Mouse (Mus musculus) bone marrow, adult 2 months (tissue): ENCODE measurements around the gene Vps53.

Experiments used
- CTCF ChIP-seq: fragments of 200-500 bp; IDR thresholded peaks from 2 replicates; pipeline ENCODE4 v1.5.1; 2011; ENCODE audit warnings: low read length, control low read depth; ENCODE audit not compliant: control insufficient read depth, insufficient read depth
- POLR2A ChIP-seq: fragments of 200-500 bp; IDR thresholded peaks from 2 replicates; pipeline ENCODE4 v1.6.1; 2011; ENCODE audit warnings: low read depth, mild to moderate bottlenecking, control low read depth, low read length, borderline replicate concordance; ENCODE audit not compliant: control insufficient read depth

- TF ChIP-seq CTCF (no peak), POLR2A (no peak)
Measured at GRCm38 (mm10) chr11:76154861-76155260, 24.6 kb downstream of the Vps53 start.
